Mouse (Mus musculus) heart, embryonic 12.5 days (tissue): ENCODE results near the gene Gpx6. TPM values are rescaled to one million over a fixed set of nuclear protein-coding genes. Genes with fewer than 3 reads are reported as not detected.

Source experiments
- ATAC-seq: fragments of 200-750 bp; cut with Nextera tagmentation; 2 replicates; pipeline ENCODE4 v1.8.0; 2017; ENCODE audit warnings: moderate TSS enrichment, moderate library complexity; ENCODE audit not compliant: insufficient number of reproducible peaks, low FRiP score
- H3K27ac ChIP-seq: fragments of 300-500 bp; sonication (generic); 2 replicates; pipeline ENCODE4 v1.5.1; 2016; ENCODE audit warnings: mild to moderate bottlenecking, moderate library complexity; ENCODE audit not compliant: poor library complexity, severe bottlenecking
- H3K27me3 ChIP-seq: fragments of 300-500 bp; sonication (generic); replicated peaks from 2 replicates; pipeline ENCODE4 v1.6.1; 2016; ENCODE audit warnings: mild to moderate bottlenecking, moderate library complexity
- H3K36me3 ChIP-seq: fragments of 300-500 bp; sonication (generic); 2 replicates; pipeline ENCODE4 v1.6.1; 2016; ENCODE audit warnings: mild to moderate bottlenecking, moderate library complexity
- H3K4me1 ChIP-seq: fragments of 300-500 bp; sonication (generic); replicated peaks from 2 replicates; pipeline ENCODE4 v1.6.1; 2016; ENCODE audit warnings: mild to moderate bottlenecking
- H3K4me2 ChIP-seq: fragments of 300-500 bp; sonication (generic); 2 replicates; pipeline ENCODE4 v1.6.1; 2016; ENCODE audit warnings: mild to moderate bottlenecking, moderate library complexity
- H3K4me3 ChIP-seq: fragments of 300-500 bp; sonication (generic); 2 replicates; pipeline ENCODE4 v1.5.1; 2016; ENCODE audit warnings: mild to moderate bottlenecking
- H3K9ac ChIP-seq: fragments of 300-500 bp; sonication (generic); 2 replicates; pipeline ENCODE4 v1.6.1; 2016; ENCODE audit warnings: mild to moderate bottlenecking, moderate library complexity
- H3K9me3 ChIP-seq: fragments of 300-500 bp; sonication (generic); replicated peaks from 2 replicates; pipeline ENCODE4 v1.6.1; 2016; ENCODE audit warnings: mild to moderate bottlenecking, moderate library complexity
- WGBS: fragments of 180-500 bp; shearing (Covaris S2); methylation state at CpG from one replicate; pipeline ENCODE4 v1.1.7; 2016; 5-methylcytosine and 5-hydroxymethylcytosine counted together
- polyA plus RNA-seq: library from polyadenylated mRNA; unstranded; fragments of >200 nt; fragmentation: Nextera tagmentation; extraction: Ambion mirVana; gene quantifications from 2 replicates; pipeline ENCODE4 v1.2.1, GENCODE M21; 2016

The Gpx6 gene
- polyA plus RNA-seq, 1 experiment from 2014 or later = not detected

- Histone ChIP-seq H3K9ac (peak overlapping the region; percentile 67), H3K9me3 (no peaks in the 10 kb centered on the region), H3K36me3 (no peaks in the 10 kb centered on the region), H3K4me2 (peak overlapping the region; percentile 80), H3K4me1 (peaks cover 9% of the 10 kb centered on the region; the same call in 1 of the 2 replicates), H3K27me3 (peaks cover 4% of the 10 kb centered on the region; the same call in 1 of the 2 replicates), H3K4me3 (peak overlapping the region; percentile 72), H3K27ac (no peak overlapping the region)
- ATAC-seq = no peak
- WGBS = 6% methylated on average over 8 of the region's 8 CpGs
These were observed 32.8 kb upstream of the Gpx6 start for GRCm38 (mm10) chr13:21279076-21279475.

DNA sequence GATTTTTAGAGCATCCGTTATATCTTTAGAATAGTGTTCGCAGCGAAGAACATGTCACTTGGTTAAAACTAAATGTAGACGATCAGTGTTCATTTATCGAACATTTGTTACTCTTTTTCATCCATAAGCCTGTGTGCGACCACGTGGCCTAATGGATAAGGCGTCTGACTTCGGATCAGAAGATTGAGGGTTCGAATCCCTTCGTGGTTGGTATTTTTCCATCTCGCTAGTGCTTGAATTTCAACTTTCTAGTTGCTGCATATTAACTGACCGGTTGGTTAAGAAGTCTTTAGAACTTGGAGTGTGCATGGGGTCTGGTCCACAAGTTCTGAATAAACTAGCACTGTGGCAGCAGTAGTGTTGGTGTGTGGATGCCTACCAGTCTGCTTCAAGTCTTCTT lies 32.4 kb upstream of the Gpx6 start:
- peaks cover 4% of the 10 kb centered on the region; the same call in 1 of the 2 replicates for H3K27me3 ChIP-seq
- H3K27ac ChIP-seq = no peak overlapping the region
- H3K36me3 ChIP-seq = no peaks in the 10 kb centered on the region
- H3K9ac ChIP-seq = peak overlapping the region; percentile 67; the same call in 1 of the 2 replicates
- ATAC-seq = peak; percentile 61
- WGBS = under 1% methylated on average over 13 of the region's 13 CpGs
- peaks cover 9% of the 10 kb centered on the region; the same call in 1 of the 2 replicates for H3K4me1 ChIP-seq
- H3K9me3 ChIP-seq = no peaks in the 10 kb centered on the region
- peak overlapping the region; percentile 80 for H3K4me2 ChIP-seq
- H3K4me3 ChIP-seq = peak overlapping the region; percentile 72

DNA sequence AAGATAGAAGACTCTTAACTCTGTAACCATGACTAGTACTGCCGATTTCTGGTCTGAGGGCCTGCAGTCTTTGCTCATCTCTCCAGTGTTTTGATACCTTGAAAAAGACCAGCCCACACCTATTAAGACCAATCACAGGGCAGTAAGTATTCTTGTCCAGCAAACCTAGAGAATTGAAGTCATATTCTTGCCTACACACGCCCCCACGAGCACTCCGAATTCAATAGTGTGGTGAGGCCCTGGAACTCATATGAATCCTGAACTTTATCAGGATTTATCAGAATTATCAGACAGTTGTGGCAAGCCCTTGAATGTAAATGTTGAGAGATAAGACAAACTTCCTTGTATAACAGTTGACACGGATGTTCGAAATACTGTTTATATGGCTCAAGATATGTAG lies 19.3 kb upstream of the Gpx6 start, which contains the start of gene Gpx5:
Gene Gpx5 (minus strand): TSS at position 101 of the 400 bp plus-strand sequence.
- no peak within 1 kb of the TSS for H3K9ac ChIP-seq
- H3K4me2 ChIP-seq = no peak within 1 kb of the TSS
- peaks cover 1% of the 10 kb centered on the region; the same call in 1 of the 2 replicates for H3K4me1 ChIP-seq
- 0 out of 2 replicates have a peak, but pooled peaks cover 5% of the 10 kb centered on the region for H3K27me3 ChIP-seq
- no peaks in the 10 kb centered on the region for H3K9me3 ChIP-seq
- H3K4me3 ChIP-seq = no peak within 1 kb of the TSS
- no peaks in the 10 kb centered on the region for H3K36me3 ChIP-seq
- H3K27ac ChIP-seq = no peak within 1 kb of the TSS
- ATAC-seq = no peak
- WGBS = 84% methylated on average over 6 of the region's 6 CpGs

DNA sequence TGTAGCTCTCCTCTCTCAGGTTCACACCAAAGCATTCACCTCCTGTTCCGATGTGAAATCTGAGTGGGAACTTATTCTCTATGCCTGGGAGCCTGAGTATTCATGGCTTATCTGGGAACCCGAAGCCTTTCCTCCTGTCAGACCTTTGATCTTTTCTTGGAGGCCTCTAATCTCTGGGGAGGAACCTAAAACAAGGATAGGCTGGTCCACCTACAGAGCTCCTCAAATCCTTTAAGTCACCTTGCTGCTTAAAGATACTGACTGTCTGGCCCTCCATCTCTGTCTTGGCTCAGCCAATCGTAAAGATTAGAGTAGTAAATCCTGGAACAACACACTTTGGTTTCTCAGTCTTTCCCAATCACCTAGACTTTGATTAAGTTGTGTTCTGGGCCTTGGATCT lies 13.4 kb upstream of the Gpx6 start:
- no peak overlapping the region for H3K9ac ChIP-seq
- H3K4me3 ChIP-seq = no peak overlapping the region
- peaks cover 25% of the 10 kb centered on the region for H3K4me1 ChIP-seq
- H3K27ac ChIP-seq = no peak overlapping the region
- no peaks in the 10 kb centered on the region for H3K9me3 ChIP-seq
- WGBS = 26% methylated on average over 3 of the region's 3 CpGs
- H3K36me3 ChIP-seq = no peaks in the 10 kb centered on the region
- no peak for ATAC-seq
- H3K27me3 ChIP-seq = no peaks in the 10 kb centered on the region
- H3K4me2 ChIP-seq = no peak overlapping the region

GRCm38 (mm10) chr13:21304483-21305066 lies 7.3 kb upstream of the Gpx6 start:
- no peaks in the 10 kb centered on the region for H3K27me3 ChIP-seq
- WGBS = 67% methylated on average over 3 of the region's 3 CpGs
- no peak overlapping the region for H3K27ac ChIP-seq
- H3K4me2 ChIP-seq = no peak overlapping the region
- no peak for ATAC-seq
- no peaks in the 10 kb centered on the region for H3K36me3 ChIP-seq
- no peak overlapping the region for H3K4me3 ChIP-seq
- no peaks in the 10 kb centered on the region for H3K9me3 ChIP-seq
- peaks cover 14% of the 10 kb centered on the region for H3K4me1 ChIP-seq
- H3K9ac ChIP-seq = no peak overlapping the region

- ATAC-seq = no peak
- 60% methylated on average over 2 of the region's 2 CpGs for WGBS
These were observed 2.1 kb upstream of the Gpx6 start for GRCm38 (mm10) chr13:21309788-21310187.

DNA sequence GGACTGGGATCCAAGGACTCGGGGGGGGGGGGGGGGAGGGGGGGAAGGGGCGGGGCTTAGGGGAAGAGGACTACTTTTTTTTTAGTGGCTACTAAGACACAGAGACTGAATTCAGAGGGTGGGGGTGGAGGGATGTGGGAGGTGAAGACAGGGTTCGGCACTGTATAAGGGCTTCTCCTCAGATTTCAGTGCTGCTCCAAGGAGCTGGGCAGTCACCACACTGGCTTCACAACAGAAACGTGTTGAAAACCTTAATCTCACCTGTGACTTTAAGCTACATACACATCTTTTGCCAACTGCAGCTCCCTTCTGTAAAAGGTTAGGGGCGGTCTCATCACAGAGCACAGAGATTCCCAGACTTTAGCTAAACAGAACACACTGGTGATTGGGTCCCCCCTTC lies 929 bp downstream of the Gpx6 start:
- Histone ChIP-seq H3K4me2 (no peak overlapping the region), H3K36me3 (no peaks in the 10 kb centered on the region), H3K4me3 (no peak overlapping the region), H3K27ac (no peak overlapping the region), H3K4me1 (no peaks in the 10 kb centered on the region), H3K9me3 (no peaks in the 10 kb centered on the region), H3K27me3 (no peaks in the 10 kb centered on the region; the same call in 1 of the 2 replicates), H3K9ac (no peak overlapping the region)
- ATAC-seq = no peak
- 54% methylated on average over 3 of the region's 5 CpGs for WGBS

More at GRCm38 (mm10) chr13:21309788-21310187, 2.1 kb upstream of the Gpx6 start:
- Histone ChIP-seq H3K27me3 (no peaks in the 10 kb centered on the region; the same call in 1 of the 2 replicates), H3K27ac (no peak overlapping the region), H3K4me3 (no peak overlapping the region), H3K4me1 (no peaks in the 10 kb centered on the region), H3K4me2 (no peak overlapping the region), H3K9me3 (no peaks in the 10 kb centered on the region), H3K9ac (no peak overlapping the region), H3K36me3 (no peaks in the 10 kb centered on the region)

- Histone ChIP-seq H3K4me2 (no peak overlapping the region), H3K9me3 (no peaks in the 10 kb centered on the region), H3K9ac (no peak overlapping the region), H3K27ac (no peak overlapping the region), H3K4me1 (no peaks in the 10 kb centered on the region), H3K27me3 (no peaks in the 10 kb centered on the region; the same call in 1 of the 2 replicates), H3K36me3 (no peaks in the 10 kb centered on the region), H3K4me3 (no peak overlapping the region)
- ATAC-seq = no peak
- WGBS = 78% methylated on average over 4 of the region's 4 CpGs
These were observed 2.0 kb downstream of the Gpx6 start for GRCm38 (mm10) chr13:21313903-21314302.

GRCm38 (mm10) chr13:21320262-21320661 lies 8.3 kb downstream of the Gpx6 start:
- WGBS = 38% methylated on average over 3 of the region's 3 CpGs
- Histone ChIP-seq H3K9ac (no peak overlapping the region), H3K4me1 (0 out of 2 replicates have a peak, but pooled peaks cover 3% of the 10 kb centered on the region), H3K27ac (no peak overlapping the region), H3K4me3 (no peak overlapping the region), H3K9me3 (no peaks in the 10 kb centered on the region), H3K27me3 (no peaks in the 10 kb centered on the region), H3K36me3 (no peaks in the 10 kb centered on the region), H3K4me2 (no peak overlapping the region)
- ATAC-seq = no peak

DNA sequence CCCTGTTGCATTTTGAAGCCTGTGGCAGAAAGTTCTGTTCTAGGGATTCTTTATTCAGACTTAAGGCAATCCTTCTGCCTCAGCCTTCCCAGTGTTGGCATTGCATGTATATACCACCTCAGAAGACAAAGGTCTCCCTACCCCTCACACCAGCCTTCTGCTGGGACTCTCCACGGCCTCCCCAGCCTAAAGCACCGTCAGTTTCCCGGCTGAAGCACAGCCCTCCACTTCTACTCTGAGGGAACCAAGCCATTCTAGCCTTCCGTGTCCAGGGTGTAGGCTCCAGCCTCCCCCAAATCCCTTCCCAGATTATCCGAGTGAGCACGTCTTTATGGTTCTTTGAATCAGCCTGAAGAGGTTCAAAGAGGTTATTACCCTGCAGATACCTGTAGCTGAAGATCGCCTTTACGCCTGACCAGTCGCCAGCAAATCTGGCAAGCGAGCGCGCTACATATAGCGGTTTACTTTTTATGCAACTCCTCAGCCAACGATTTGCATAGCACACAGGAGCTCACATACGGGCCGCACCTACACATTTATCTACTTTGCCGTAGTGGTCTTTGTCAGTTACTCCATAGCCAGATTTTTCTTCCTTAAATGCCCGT lies 10.1 kb downstream of the Gpx6 start:
- no peaks in the 10 kb centered on the region for H3K27me3 ChIP-seq
- H3K4me2 ChIP-seq = peak overlapping the region; percentile 72
- H3K4me3 ChIP-seq = peak overlapping the region; percentile 56
- no peak overlapping the region for H3K27ac ChIP-seq
- no peaks in the 10 kb centered on the region for H3K36me3 ChIP-seq
- H3K9ac ChIP-seq = peak overlapping the region; percentile 61
- ATAC-seq = no peak
- H3K9me3 ChIP-seq = no peaks in the 10 kb centered on the region
- 3% methylated on average over 18 of the region's 18 CpGs for WGBS
- 0 out of 2 replicates have a peak, but pooled peaks cover 3% of the 10 kb centered on the region for H3K4me1 ChIP-seq

DNA sequence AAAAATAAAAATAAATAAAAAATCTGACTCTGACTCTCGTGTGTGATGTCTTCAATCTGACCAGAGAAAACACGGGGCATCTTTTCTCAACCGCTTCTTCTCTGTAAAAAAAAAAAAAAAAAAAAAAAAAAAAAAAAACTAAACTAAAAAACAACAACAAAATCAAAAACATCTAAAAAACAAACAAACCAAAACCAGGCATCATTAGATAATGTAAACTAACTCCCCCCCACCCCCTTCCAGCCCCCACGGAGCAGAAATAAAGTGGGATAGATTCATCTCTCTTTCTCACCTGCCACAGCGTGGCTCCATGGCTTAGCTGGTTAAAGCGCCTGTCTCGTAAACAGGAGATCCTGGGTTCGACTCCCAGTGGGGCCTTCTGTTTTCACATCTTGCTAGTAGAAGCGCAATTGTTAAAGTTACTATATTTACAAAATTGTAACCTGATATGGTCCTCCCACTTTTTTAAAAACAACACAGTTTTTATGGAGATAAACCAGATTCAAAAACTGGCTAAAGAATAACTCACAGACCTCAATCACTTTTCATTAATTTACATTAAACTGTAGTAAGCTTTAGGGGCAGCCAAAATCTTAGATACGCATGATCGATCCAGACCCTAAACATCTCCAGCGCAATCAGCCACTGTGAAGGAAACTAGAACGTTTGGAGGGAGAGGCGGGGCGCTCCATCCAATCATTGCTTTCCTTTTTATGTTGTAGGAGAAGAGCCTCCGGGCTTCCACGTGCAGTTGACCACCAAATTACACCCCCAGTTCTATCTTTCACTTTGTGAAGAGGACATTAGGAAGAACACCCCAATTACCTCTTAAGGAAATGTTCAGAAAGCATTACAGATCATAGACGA lies 10.8 kb downstream of the Gpx6 start:
- no peaks in the 10 kb centered on the region for H3K36me3 ChIP-seq

More for the DNA sequence above, 10.8 kb downstream of the Gpx6 start:
- peak overlapping the region; percentile 72 for H3K4me2 ChIP-seq
- ATAC-seq = no peak
- no peak overlapping the region for H3K27ac ChIP-seq
- peak overlapping the region; percentile 56 for H3K4me3 ChIP-seq
- no peaks in the 10 kb centered on the region for H3K9me3 ChIP-seq
- no peaks in the 10 kb centered on the region for H3K27me3 ChIP-seq
- whole genome bisulfite sequencing = 18% methylated on average over 18 of the region's 18 CpGs
- peaks cover 3% of the 10 kb centered on the region; the same call in 1 of the 2 replicates for H3K4me1 ChIP-seq
- H3K9ac ChIP-seq = no peak overlapping the region
